Mouse (Mus musculus) hindbrain, embryonic 14.5 days (tissue): Measurements from ENCODE around the gene Ccng1. TPM values are rescaled to one million over a fixed set of nuclear protein-coding genes. Genes with fewer than 3 reads are reported as not detected.
"Not testable (repeated sequence)": the region's sequence is repeated elsewhere in the genome, so short reads cannot be mapped to it uniquely, and the experiment has no call there.

Source experiments
- ATAC-seq: fragments of 200-750 bp; cut with Nextera tagmentation; 2 replicates; pipeline ENCODE4 v1.8.0; 2017; ENCODE audit warnings: moderate number of reproducible peaks, mild to moderate bottlenecking, moderate TSS enrichment, moderate library complexity; ENCODE audit not compliant: low FRiP score
- DNase-seq: peaks from one replicate; pipeline ENCODE4 v3.0.0-alpha.2; 2015; ENCODE audit warnings: low spot score
- H3K27ac ChIP-seq: fragments of 300-500 bp; sonication (generic); 2 replicates; pipeline ENCODE4 v1.5.1; 2014; ENCODE audit warnings: mild to moderate bottlenecking, moderate library complexity
- H3K27me3 ChIP-seq: fragments of 300-500 bp; sonication (generic); 2 replicates; pipeline ENCODE4 v1.6.1; 2014; ENCODE audit warnings: mild to moderate bottlenecking, low read length, mixed read lengths; ENCODE audit not compliant: control insufficient read depth, insufficient read depth
- H3K36me3 ChIP-seq: fragments of 300-500 bp; sonication (generic); replicated peaks from 2 replicates; pipeline ENCODE4 v1.6.1; 2014; ENCODE audit not compliant: control insufficient read depth, insufficient read depth
- H3K4me1 ChIP-seq: fragments of 300-500 bp; sonication (generic); replicated peaks from 2 replicates; pipeline ENCODE4 v1.6.1; 2014; ENCODE audit warnings: antibody characterized with exemption, low read length, mixed read lengths; ENCODE audit not compliant: control insufficient read depth, insufficient read depth
- H3K4me2 ChIP-seq: fragments of 300-500 bp; sonication (generic); replicated peaks from 2 replicates; pipeline ENCODE4 v1.6.1; 2014; ENCODE audit warnings: mild to moderate bottlenecking, moderate library complexity
- H3K4me3 ChIP-seq: fragments of 300-500 bp; sonication (generic); replicated peaks from 2 replicates; pipeline ENCODE4 v1.5.1; 2014; ENCODE audit warnings: mild to moderate bottlenecking, low read length
- H3K9ac ChIP-seq: fragments of 300-500 bp; sonication (generic); 2 replicates; pipeline ENCODE4 v1.6.1; 2014
- H3K9me3 ChIP-seq: fragments of 300-500 bp; sonication (generic); 2 replicates; pipeline ENCODE4 v1.6.1; 2016; ENCODE audit warnings: low read length; ENCODE audit not compliant: control insufficient read depth
- WGBS: fragments of 180-500 bp; shearing (Covaris S2); extraction: QIAGEN DNeasy Blood & Tissue Kit; methylation state at CpG from one replicate; pipeline ENCODE4 v1.1.7; 2014; 5-methylcytosine and 5-hydroxymethylcytosine counted together
- polyA plus RNA-seq: library from polyadenylated mRNA; unstranded; fragments of >200 nt; fragmentation: Nextera tagmentation; extraction: Ambion mirVana; gene quantifications from 2 replicates; pipeline ENCODE4 v1.2.1, GENCODE M21; 2014

Gene Ccng1
- polyA plus RNA-seq, 1 experiment from 2014 or later: 42.9 TPM

DNA sequence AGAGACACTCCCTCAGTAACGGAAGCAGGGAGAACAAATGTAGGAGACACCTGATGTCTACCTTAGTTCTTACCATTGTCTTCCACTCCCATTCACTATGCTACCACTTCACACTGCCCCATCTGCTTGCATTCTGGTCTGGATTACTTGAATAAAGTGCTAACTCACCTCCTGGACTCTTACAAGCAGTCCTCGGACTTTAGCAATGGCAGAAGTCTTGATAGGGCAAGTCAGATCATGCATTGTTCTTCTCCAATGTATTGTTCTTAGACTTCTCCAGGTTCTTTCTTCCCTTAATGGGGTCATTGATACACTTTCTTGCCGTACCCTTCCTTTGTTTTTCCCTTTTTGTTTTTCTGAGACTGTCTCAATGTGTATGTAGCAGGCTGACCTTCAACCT lies 17.7 kb downstream of the Ccng1 start:
- Histone ChIP-seq H3K4me2 (no peak overlapping the region), H3K9ac (no peak overlapping the region), H3K9me3 (no peaks in the 10 kb centered on the region), H3K4me3 (no peak overlapping the region), H3K4me1 (peaks cover 17% of the 10 kb centered on the region), H3K27me3 (no peaks in the 10 kb centered on the region), H3K36me3 (peaks cover 48% of the 10 kb centered on the region), H3K27ac (no peak overlapping the region)
- no peak for ATAC-seq
- 88% methylated on average over 3 of the region's 3 CpGs for WGBS
- DNase-seq: no peak

DNA sequence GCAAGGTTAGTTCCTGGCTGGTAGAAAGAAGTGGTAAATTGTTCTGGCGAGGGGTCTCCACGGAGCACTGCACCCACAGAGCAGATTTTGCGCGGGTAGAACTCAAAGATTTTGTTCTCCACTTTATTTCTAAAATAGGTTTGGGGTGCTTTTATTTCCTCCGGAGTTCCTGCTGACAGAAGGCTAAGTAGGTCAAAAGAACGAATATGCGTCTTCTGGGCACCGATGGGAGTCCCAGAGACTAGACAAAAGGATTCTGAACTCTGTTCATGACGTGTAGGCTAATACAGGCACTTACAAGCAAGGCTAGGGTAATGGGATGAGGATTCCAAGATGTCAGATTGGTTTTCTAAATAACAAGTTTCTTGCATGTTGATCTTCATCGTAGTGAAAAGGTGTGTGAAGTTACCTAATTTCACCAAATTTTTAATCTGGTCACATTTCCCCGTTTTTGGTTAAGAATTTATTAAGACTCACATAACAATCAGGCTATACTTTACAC lies 20.8 kb downstream of the Ccng1 start:
- DNase-seq (no peak), ATAC-seq (no peak)
- 7% methylated on average over 11 of the region's 11 CpGs for WGBS
- H3K4me1 ChIP-seq: peaks cover 17% of the 10 kb centered on the region
- H3K4me2 ChIP-seq: peak overlapping the region; percentile 87
- H3K36me3 ChIP-seq: peaks cover 29% of the 10 kb centered on the region
- H3K9ac ChIP-seq: peak overlapping the region; percentile 84
- H3K9me3 ChIP-seq: no peaks in the 10 kb centered on the region
- no peaks in the 10 kb centered on the region for H3K27me3 ChIP-seq
- peak overlapping the region; percentile 81 for H3K27ac ChIP-seq
- H3K4me3 ChIP-seq: peak overlapping the region; percentile 84

DNA sequence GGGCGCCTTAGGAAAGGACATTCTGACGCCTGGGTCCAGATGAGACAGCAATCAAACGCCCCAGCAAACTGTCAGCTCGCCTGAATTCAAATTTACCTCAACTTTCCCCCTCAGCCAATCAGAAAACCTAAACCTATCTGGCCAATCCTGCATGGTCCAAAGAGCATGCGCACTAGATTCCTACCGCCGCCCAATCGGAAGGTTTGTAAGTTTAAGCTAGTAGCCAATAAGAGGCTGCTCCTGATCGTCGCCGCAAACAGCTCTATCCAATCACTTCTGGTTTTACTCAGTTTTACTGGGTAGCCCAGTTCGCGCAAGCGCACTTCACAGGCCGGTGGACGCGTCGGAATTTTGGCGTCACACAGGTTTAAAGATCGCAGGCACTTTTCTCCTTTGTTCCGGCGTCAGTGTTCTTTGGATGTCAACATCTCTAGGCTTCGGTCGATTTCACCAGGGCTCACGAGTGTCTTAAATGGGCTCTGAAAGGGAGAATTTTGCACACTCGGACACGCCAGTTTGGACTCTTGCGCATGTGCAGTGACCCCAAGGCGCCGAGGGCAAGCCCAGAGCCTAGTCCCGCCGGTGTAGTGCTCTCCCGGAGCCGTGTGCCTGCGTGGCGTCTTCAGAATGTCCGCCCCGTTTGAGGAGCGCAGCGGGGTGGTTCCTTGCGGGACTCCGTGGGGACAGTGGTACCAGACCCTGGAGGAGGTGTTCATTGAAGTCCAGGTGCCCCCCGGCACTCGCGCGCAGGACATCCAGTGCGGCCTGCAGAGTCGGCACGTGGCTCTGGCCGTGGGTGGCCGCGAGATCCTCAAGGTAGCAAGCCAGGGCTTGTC lies 21.6 kb downstream of the Ccng1 start, which contains the start of the genes Hmmr and Nudcd2:
Hmmr (minus strand) TSS at position 84 of the 836 bp plus-strand sequence.
Nudcd2 (plus strand) TSS at position 329 of the 836 bp plus-strand sequence.
- DNase-seq (peak; percentile 99), ATAC-seq (peak; percentile 99)
- H3K4me3 ChIP-seq: peak within 1 kb of the TSS; percentile 84
- H3K9me3 ChIP-seq: no peaks in the 10 kb centered on the region
- peaks cover 17% of the 10 kb centered on the region for H3K4me1 ChIP-seq
- H3K27ac ChIP-seq: peak within 1 kb of the TSS; percentile 81
- peak within 1 kb of the TSS; percentile 87 for H3K4me2 ChIP-seq
- peak within 1 kb of the TSS; percentile 84 for H3K9ac ChIP-seq
- H3K27me3 ChIP-seq: no peaks in the 10 kb centered on the region
- H3K36me3 ChIP-seq: peaks cover 21% of the 10 kb centered on the region
- WGBS: under 1% methylated on average over 52 of the region's 52 CpGs

DNA sequence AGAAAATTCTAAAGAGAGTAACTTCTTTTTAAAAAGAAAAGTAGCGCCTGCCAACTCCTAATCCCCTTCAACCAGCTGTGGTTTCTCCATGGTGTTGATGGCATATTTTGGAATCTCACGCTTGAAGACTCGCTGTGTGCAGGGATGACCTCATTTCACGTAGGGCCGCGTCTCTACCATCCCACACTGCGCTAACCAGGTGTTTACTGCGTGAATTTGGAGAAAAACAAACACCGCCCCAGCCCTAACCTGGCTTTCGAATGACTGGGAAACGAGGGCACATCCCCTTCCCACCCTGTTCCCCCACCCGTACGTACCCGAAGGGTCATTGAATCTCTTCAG lies 22.1 kb downstream of the Ccng1 start:
- Histone ChIP-seq H3K4me3 (peak overlapping the region; percentile 84), H3K9ac (peak overlapping the region; percentile 45; the same call in 1 of the 2 replicates), H3K27me3 (no peaks in the 10 kb centered on the region), H3K27ac (no peak overlapping the region), H3K36me3 (peaks cover 17% of the 10 kb centered on the region), H3K4me1 (peaks cover 17% of the 10 kb centered on the region), H3K4me2 (peak overlapping the region; percentile 69), H3K9me3 (no peaks in the 10 kb centered on the region)
- ATAC-seq: no peak
- 1% methylated on average over 14 of the region's 14 CpGs for WGBS
- no peak for DNase-seq

DNA sequence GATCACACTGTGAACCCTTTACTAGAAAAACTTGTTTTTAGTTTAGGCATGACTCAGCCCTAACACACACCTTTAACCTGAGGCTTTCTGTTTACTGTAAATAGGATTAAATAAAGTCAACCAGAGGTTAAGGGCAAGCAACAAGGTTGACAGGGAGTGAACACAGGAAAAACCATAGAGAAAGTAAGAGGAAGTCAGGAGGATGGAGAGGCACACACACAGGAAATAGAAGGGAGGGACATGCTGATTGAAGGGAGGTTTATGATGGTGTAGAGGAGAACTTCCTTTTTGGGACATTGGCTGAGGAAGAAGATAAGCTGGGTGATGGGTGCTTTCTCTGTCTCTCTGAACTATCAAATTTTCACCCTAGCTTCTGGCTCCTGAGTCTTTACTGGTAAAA lies 36.8 kb downstream of the Ccng1 start:
- Histone ChIP-seq H3K27ac (no peak overlapping the region), H3K9ac (no peak overlapping the region), H3K27me3 (no peaks in the 10 kb centered on the region), H3K4me1 (no peaks in the 10 kb centered on the region), H3K9me3 (no peaks in the 10 kb centered on the region), H3K36me3 (peaks cover 6% of the 10 kb centered on the region), H3K4me3 (no peak overlapping the region), H3K4me2 (no peak overlapping the region)
- ATAC-seq (no peak), DNase-seq (no peak)

GRCm38 (mm10) chr11:40715524-40715923 lies 39.6 kb downstream of the Ccng1 start:
- Histone ChIP-seq H3K9me3 (no peaks in the 10 kb centered on the region), H3K36me3 (no peaks in the 10 kb centered on the region; the same call in 1 of the 2 replicates), H3K27ac (no peak overlapping the region), H3K4me3 (no peak overlapping the region), H3K9ac (no peak overlapping the region), H3K4me2 (no peak overlapping the region), H3K4me1 (no peaks in the 10 kb centered on the region), H3K27me3 (no peaks in the 10 kb centered on the region)
- ATAC-seq: no peak
- 95% methylated on average over 5 of the region's 5 CpGs for WGBS
- no peak for DNase-seq

DNA sequence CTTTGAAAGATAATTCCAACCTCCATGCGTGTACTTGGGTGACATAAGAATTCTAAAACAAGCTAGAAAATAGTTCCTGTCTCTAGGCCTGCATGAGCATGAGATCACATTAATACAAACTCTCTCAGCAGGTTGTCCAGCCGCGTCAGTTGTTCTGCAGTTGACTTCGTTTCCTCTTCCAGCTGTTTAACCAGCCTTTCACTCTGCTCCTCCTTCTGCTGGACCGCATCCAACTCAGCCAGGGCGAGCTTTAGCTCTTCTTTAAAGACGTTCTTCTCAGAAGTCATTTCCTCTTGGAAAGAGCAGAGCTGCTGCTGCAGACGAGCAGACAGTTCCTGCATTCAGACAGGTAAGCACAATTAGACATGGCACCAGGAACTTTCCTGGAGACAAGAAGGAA lies 41.3 kb downstream of the Ccng1 start:
- no peak overlapping the region for H3K27ac ChIP-seq
- WGBS: 85% methylated on average over 8 of the region's 8 CpGs
- no peaks in the 10 kb centered on the region for H3K9me3 ChIP-seq
- no peak overlapping the region for H3K4me2 ChIP-seq
- H3K4me3 ChIP-seq: no peak overlapping the region
- H3K36me3 ChIP-seq: no peaks in the 10 kb centered on the region
- no peak overlapping the region for H3K9ac ChIP-seq
- H3K4me1 ChIP-seq: no peaks in the 10 kb centered on the region
- no peaks in the 10 kb centered on the region for H3K27me3 ChIP-seq
- no peak for ATAC-seq
- no peak for DNase-seq

DNA sequence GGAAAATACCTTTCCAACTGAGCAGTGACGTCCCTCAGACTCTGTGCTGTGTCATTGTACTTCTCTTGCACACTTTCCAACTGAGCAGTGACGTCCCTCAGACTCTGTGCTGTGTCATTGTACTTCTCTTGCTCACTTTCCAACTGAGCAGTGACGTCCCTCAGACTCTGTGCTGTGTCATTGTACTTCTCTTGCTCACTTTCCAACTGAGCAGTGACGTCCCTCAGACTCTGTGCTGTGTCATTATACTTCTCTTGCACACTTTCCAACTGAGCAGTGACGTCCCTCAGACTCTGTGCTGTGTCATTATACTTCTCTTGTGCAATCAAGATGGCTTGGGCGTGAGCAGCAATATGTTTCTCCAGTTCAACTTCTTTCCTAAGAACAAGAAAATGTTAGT lies 45.2 kb downstream of the Ccng1 start:
- 92% methylated on average over 6 of the region's 6 CpGs for WGBS
- not testable (repeated sequence) for H3K27ac ChIP-seq, ATAC-seq

More for the DNA sequence above, 45.2 kb downstream of the Ccng1 start:
- not testable (repeated sequence) for DNase-seq, H3K36me3 ChIP-seq, H3K4me2 ChIP-seq, H3K4me3 ChIP-seq, H3K27me3 ChIP-seq, H3K9ac ChIP-seq, H3K9me3 ChIP-seq, H3K4me1 ChIP-seq
